In the genomic region with DNA sequence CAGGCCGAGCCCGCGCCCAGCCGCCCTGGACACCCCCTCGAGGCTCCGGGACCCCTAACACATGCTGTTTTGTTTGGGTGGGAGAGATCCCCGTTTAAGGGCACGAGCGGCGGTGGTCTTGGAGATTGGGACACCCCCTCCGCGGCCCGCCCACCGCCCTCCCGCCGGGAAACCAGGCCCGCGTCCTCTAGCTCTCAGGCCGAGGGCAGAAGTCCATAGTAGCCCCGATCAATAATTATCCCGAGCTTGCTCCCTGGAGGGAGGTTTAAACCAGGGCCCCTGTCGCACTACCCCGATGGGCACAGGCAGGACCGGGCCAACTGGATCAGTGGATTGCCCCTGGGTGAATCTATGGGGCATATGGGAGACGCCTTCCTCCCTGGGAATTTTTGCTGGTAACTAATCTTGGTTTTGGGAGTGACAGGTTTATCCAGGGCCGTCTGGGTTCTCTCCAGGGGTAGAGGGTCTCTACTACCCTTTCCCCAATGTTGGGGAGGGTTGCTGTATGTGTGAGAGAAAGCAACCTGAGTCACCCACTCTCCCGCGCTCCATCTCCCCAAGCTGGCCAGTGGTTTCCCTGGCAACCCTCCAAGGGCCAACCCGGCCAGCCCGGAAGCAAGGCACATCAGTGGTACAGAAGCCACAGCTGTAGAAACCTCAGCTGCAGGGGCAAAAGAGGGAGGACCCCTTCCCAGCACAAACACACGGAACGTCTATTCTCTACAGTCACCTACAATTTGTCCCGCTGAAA, we compare ENCODE assay signal across 8 mouse cellular contexts. TPM values are rescaled to one million over a fixed set of nuclear protein-coding genes. Genes with fewer than 3 reads are reported as not detected.
DNase-seq lines count a peak whose midpoint lies in the region; ATAC-seq and TF ChIP-seq lines count a peak whose summit lies in the region.

No protein-coding gene starts in this region.

- 2% methylated on average over 29 of the region's 33 CpGs for whole genome bisulfite sequencing in hindbrain, postnatal 0 days
- 4% methylated on average over 33 of the region's 33 CpGs for WGBS in thymus, adult 2 months

- peak overlapping the region; percentile 90 for H3K4me2 ChIP-seq in hindbrain, postnatal 0 days (ENCODE audit: low read depth, low read length)

- no peak for TF ChIP-seq CTCF in gastrocnemius, adult 2 months (IDR thresholded peaks at IDR 0.05)
- TF ChIP-seq CTCF in hindbrain, postnatal 0 days (IDR thresholded peaks at IDR 0.05; ENCODE audit: low read depth), result no peak
- TF ChIP-seq CTCF in thymus, adult 2 months (IDR thresholded peaks at IDR 0.05; ENCODE audit: borderline replicate concordance, control insufficient read depth, extremely low read depth, insufficient read depth, low read length, poor library complexity), result no peak; the same call in 1 of the 2 replicates

- TF ChIP-seq POLR2A in thymus, adult 2 months (IDR thresholded peaks at IDR 0.05; ENCODE audit: control insufficient read depth, extremely low read depth, insufficient read depth, low read length, poor library complexity), result no peak

- peak overlapping the region; percentile 96 for H3K9ac ChIP-seq in hindbrain, postnatal 0 days (replicated peaks; ENCODE audit: low read length)

- H3K27ac ChIP-seq in gastrocnemius, adult 2 months, result peak overlapping the region; percentile 97
- H3K27ac ChIP-seq in hindbrain, postnatal 0 days, result peak overlapping the region; percentile 89
- H3K27ac ChIP-seq in thymus, adult 2 months (ENCODE audit: control insufficient read depth, insufficient read depth, low read length), result peak overlapping the region; percentile 31; the same call in 1 of the 2 replicates

- H3K4me1 ChIP-seq in hindbrain, postnatal 0 days (ENCODE audit: insufficient read depth, low read length), result peaks cover 8% of the 10 kb centered on the region; the same call in 1 of the 2 replicates
- peaks cover 24% of the 10 kb centered on the region for H3K4me1 ChIP-seq in thymus, adult 2 months (replicated peaks; ENCODE audit: control insufficient read depth, insufficient read depth, low read length)

- no peaks in the 10 kb centered on the region for H3K9me3 ChIP-seq in hindbrain, postnatal 0 days (ENCODE audit: low read length)

- intact Hi-C loops in left cerebral cortex, postnatal 25 days (cut with DNase I), result no loop called here
- intact Hi-C loops in left cerebral cortex, postnatal 4 days (cut with DNase I), result no loop called here
- intact Hi-C loops in gastrocnemius, adult 2 months (cut with DNase I), result loop anchor here (10.0 kb wide), 1 partner anchor 136 kb away; a partner anchor contains a TSS

- no peaks in the 10 kb centered on the region for H3K27me3 ChIP-seq in hindbrain, postnatal 0 days (ENCODE audit: insufficient read depth, low read length)
- no peaks in the 10 kb centered on the region for H3K27me3 ChIP-seq in thymus, adult 2 months (ENCODE audit: control insufficient read depth, insufficient read depth, low read length)

- DNase-seq in left cerebral cortex, postnatal 25 days (ENCODE audit: low spot score in 2 of 2), result peak; percentile 8 to 25
- DNase-seq in left cerebral cortex, postnatal 4 days, result no peak
- peak; percentile 66 to 75 for DNase-seq in cerebellum, postnatal 10 days
- peak; percentile 80 for DNase-seq in gastrocnemius, adult 2 months
- peak; percentile 63 for DNase-seq in hindbrain, postnatal 0 days (ENCODE audit: low spot score)
- peak; percentile 56 for DNase-seq in liver
- peak; percentile 55 for DNase-seq in naive thymus-derived CD4-positive, alpha-beta T cell, adult 2 months (ENCODE audit: low read depth)
- DNase-seq in thymus, adult 2 months, result peak; percentile 54

- H3K4me3 ChIP-seq in gastrocnemius, adult 2 months, result peak overlapping the region; percentile 99
- H3K4me3 ChIP-seq in hindbrain, postnatal 0 days (ENCODE audit: low read length), result peak overlapping the region; percentile 95
- H3K4me3 ChIP-seq in thymus, adult 2 months (ENCODE audit: control insufficient read depth, insufficient read depth, low read length), result peak overlapping the region; percentile 79

- peak; percentile 31 for ATAC-seq in hindbrain, postnatal 0 days

- H3K36me3 ChIP-seq in hindbrain, postnatal 0 days (ENCODE audit: insufficient read depth, low read length), result no peaks in the 10 kb centered on the region
- H3K36me3 ChIP-seq in thymus, adult 2 months (ENCODE audit: control insufficient read depth, insufficient read depth, low read length), result no peaks in the 10 kb centered on the region

RNA-seq across cellular contexts. Expression of a gene that starts 0.4 kb away (rescaled TPM):
- total RNA-seq in left cerebral cortex, postnatal 25 days (2021), result 10 to 100 TPM; 20.1 to 23.1 TPM
- 10 to 100 TPM in 1 of 2 experiments, 1 to 10 TPM in 1; 9.6 to 11.8 TPM for total RNA-seq in left cerebral cortex, postnatal 4 days (2021)
- total RNA-seq in gastrocnemius, adult 2 months (2021), result 100 to 1,000 TPM; 139 to 145 TPM
- total RNA-seq in hindbrain, postnatal 0 days (2014; rRNA removed), result 21.8 and 25.0 TPM in 2 replicates
- 12.5 and 12.8 TPM in 2 replicates for polyA plus RNA-seq in hindbrain, postnatal 0 days (2015; fragmentation: Nextera tagmentation; extraction: Ambion mirVana)
- polyA plus RNA-seq in thymus, adult 2 months (2012; rRNA removed), result 178 and 204 TPM in 2 replicates

RNA-seq across cellular contexts. Expression of a gene that starts 8.2 kb away (rescaled TPM):
- total RNA-seq in left cerebral cortex, postnatal 25 days (2021), result 1 to 10 TPM; 2.1 to 2.2 TPM
- total RNA-seq in left cerebral cortex, postnatal 4 days (2021), result 1 to 10 TPM in 1 of 2 experiments, under 1 TPM in 1; 0.98 to 1.2 TPM
- 10 to 100 TPM; 11.7 to 15.8 TPM for total RNA-seq in gastrocnemius, adult 2 months (2021)
- 4.1 and 5.5 TPM in 2 replicates for total RNA-seq in hindbrain, postnatal 0 days (2014; rRNA removed)
- 2.5 and 3.3 TPM in 2 replicates for polyA plus RNA-seq in hindbrain, postnatal 0 days (2015; fragmentation: Nextera tagmentation; extraction: Ambion mirVana)
- 136 and 161 TPM in 2 replicates for polyA plus RNA-seq in thymus, adult 2 months (2012; rRNA removed)

Comparison
In these comparisons a context has a peak if more than half of its experiments do, and no peak if none do; other contexts are left out.
1. H3K27ac ChIP-seq: peak in every context shown above with its lines; median percentile 97 in gastrocnemius, adult 2 months; 89 in hindbrain, postnatal 0 days; 31 in thymus, adult 2 months.